Mouse (Mus musculus) olfactory bulb, adult 2 months (tissue): ENCODE results near the gene Cd247.

Source experiments
- CTCF ChIP-seq: fragments of 200-500 bp; IDR thresholded peaks from 2 replicates; pipeline ENCODE4 v1.5.1; 2012; ENCODE audit warnings: low read depth, mild to moderate bottlenecking, low read length, moderate library complexity; ENCODE audit not compliant: insufficient read depth
- POLR2A ChIP-seq: fragments of 200-500 bp; IDR thresholded peaks from 2 replicates; pipeline ENCODE4 v1.6.1; 2012; ENCODE audit warnings: mild to moderate bottlenecking, low read depth, low read length, moderate library complexity; ENCODE audit not compliant: insufficient read depth

GRCm38 (mm10) chr1:165816391-165816790, 27.9 kb downstream of the Cd247 start:
- no peak for TF ChIP-seq CTCF
- TF ChIP-seq POLR2A: no peak
